Mouse (Mus musculus) embryonic facial prominence, embryonic 14.5 days (tissue): ENCODE results near the gene Gfy. TPM values are rescaled to one million over a fixed set of nuclear protein-coding genes. Genes with fewer than 3 reads are reported as not detected.
A peak's percentile ranks its signal among the peaks of the same experiment; 100 is the strongest.

Experiments
- ATAC-seq: fragments of 200-750 bp; cut with Nextera tagmentation; 2 replicates; pipeline ENCODE4 v1.8.0; 2017; ENCODE audit warnings: low read depth, moderate number of reproducible peaks, moderate TSS enrichment
- DNase-seq: peaks from one replicate; pipeline ENCODE4 v3.0.0-alpha.2; 2015; ENCODE audit warnings: low spot score
- H3K27ac ChIP-seq: fragments of 300-500 bp; sonication (generic); replicated peaks from 2 replicates; pipeline ENCODE4 v1.5.1; 2014; ENCODE audit warnings: low read depth, mild to moderate bottlenecking, low read length, moderate library complexity
- H3K27me3 ChIP-seq: fragments of 300-500 bp; sonication (generic); replicated peaks from 2 replicates; pipeline ENCODE4 v1.6.1; 2014; ENCODE audit warnings: low read length; ENCODE audit not compliant: control insufficient read depth, insufficient read depth
- H3K36me3 ChIP-seq: fragments of 300-500 bp; sonication (generic); 2 replicates; pipeline ENCODE4 v1.6.1; 2014; ENCODE audit warnings: low read length, mixed read lengths; ENCODE audit not compliant: control insufficient read depth, insufficient read depth
- H3K4me1 ChIP-seq: fragments of 300-500 bp; sonication (generic); 2 replicates; pipeline ENCODE4 v1.6.1; 2014; ENCODE audit warnings: antibody characterized with exemption, low read length; ENCODE audit not compliant: control insufficient read depth, insufficient read depth
- H3K4me2 ChIP-seq: fragments of 300-500 bp; sonication (generic); 2 replicates; pipeline ENCODE4 v1.6.1; 2014; ENCODE audit warnings: low read depth, mild to moderate bottlenecking, low read length, moderate library complexity, mixed read lengths
- H3K4me3 ChIP-seq: fragments of 300-500 bp; sonication (generic); 2 replicates; pipeline ENCODE4 v1.5.1; 2014; ENCODE audit warnings: low read depth, mild to moderate bottlenecking, low read length
- H3K9ac ChIP-seq: fragments of 300-500 bp; sonication (generic); 2 replicates; pipeline ENCODE4 v1.6.1; 2014; ENCODE audit warnings: low read depth, mild to moderate bottlenecking, low read length, moderate library complexity, mixed read lengths
- H3K9me3 ChIP-seq: fragments of 300-500 bp; sonication (generic); 2 replicates; pipeline ENCODE4 v1.6.1; 2016; ENCODE audit warnings: low read length; ENCODE audit not compliant: control insufficient read depth
- WGBS: fragments of 180-500 bp; shearing (Covaris S2); extraction: QIAGEN DNeasy Blood & Tissue Kit; methylation state at CpG from one replicate; pipeline ENCODE4 v1.1.7; 2014; 5-methylcytosine and 5-hydroxymethylcytosine counted together
- polyA plus RNA-seq: library from polyadenylated mRNA; unstranded; fragments of >200 nt; fragmentation: Nextera tagmentation; extraction: Ambion mirVana; gene quantifications from 2 replicates; pipeline ENCODE4 v1.2.1, GENCODE M21; 2014

Gfy gene
- polyA plus RNA-seq, 1 experiment from 2014 or later = 5.8 TPM

- Histone ChIP-seq H3K36me3 (no peaks in the 10 kb centered on the region), H3K27me3 (no peaks in the 10 kb centered on the region), H3K27ac (no peak within 1 kb of the TSS), H3K9ac (peak within 1 kb of the TSS; percentile 61), H3K4me1 (peaks cover 4% of the 10 kb centered on the region; the same call in 1 of the 2 replicates), H3K4me2 (peak within 1 kb of the TSS; percentile 59), H3K4me3 (peak within 1 kb of the TSS; percentile 44), H3K9me3 (no peaks in the 10 kb centered on the region)
- peak; percentile 92 for DNase-seq
- 3% methylated on average over 25 of the region's 29 CpGs for WGBS
- ATAC-seq = peak; percentile 93
Measured at GRCm38 (mm10) chr7:45135993-45136567, 43.3 kb downstream of the Gfy start, which contains the start of the genes Gm45713 and Flt3l. Gene Gm45713 (minus strand): TSS chr7:45136231. Gene Flt3l (minus strand): TSS chr7:45136432.

DNA sequence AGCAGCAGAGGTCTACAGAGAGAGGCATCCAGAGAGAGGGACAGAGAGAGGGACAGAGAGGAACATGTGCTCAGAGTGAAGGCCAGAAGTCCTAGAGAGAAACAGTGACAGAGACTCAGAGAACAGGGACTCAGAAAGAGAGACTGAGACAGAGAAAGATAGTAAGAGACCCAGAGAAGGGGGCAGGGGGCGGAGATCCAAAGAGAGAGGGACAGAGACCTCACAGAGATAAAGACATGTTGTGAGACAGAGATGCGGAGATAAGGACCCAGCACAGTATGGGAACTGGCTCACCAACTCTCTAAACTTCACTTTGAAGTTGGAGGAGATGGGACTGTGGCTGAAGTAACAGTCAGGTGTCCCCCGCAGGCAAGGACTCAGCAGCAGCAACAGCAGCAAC lies 44.0 kb downstream of the Gfy start:
- Histone ChIP-seq H3K27me3 (no peaks in the 10 kb centered on the region), H3K9me3 (no peaks in the 10 kb centered on the region), H3K4me3 (peak overlapping the region; percentile 44; the same call in 1 of the 2 replicates), H3K4me1 (peaks cover 4% of the 10 kb centered on the region; the same call in 1 of the 2 replicates), H3K4me2 (peak overlapping the region; percentile 59), H3K36me3 (no peaks in the 10 kb centered on the region), H3K27ac (no peak overlapping the region), H3K9ac (peak overlapping the region; percentile 61; the same call in 1 of the 2 replicates)
- no peak for ATAC-seq
- 75% methylated on average over 3 of the region's 3 CpGs for WGBS
- no peak for DNase-seq

- Histone ChIP-seq H3K27ac (no peak overlapping the region), H3K36me3 (no peaks in the 10 kb centered on the region), H3K27me3 (no peaks in the 10 kb centered on the region), H3K4me3 (no peak overlapping the region), H3K9me3 (no peaks in the 10 kb centered on the region), H3K4me1 (peaks cover 8% of the 10 kb centered on the region; the same call in 1 of the 2 replicates), H3K9ac (no peak overlapping the region), H3K4me2 (no peak overlapping the region)
- peak; percentile 44 for DNase-seq
- 10% methylated on average over 12 of the region's 12 CpGs for WGBS
- no peak for ATAC-seq
Measured at GRCm38 (mm10) chr7:45134544-45135026, 44.8 kb downstream of the Gfy start.

DNA sequence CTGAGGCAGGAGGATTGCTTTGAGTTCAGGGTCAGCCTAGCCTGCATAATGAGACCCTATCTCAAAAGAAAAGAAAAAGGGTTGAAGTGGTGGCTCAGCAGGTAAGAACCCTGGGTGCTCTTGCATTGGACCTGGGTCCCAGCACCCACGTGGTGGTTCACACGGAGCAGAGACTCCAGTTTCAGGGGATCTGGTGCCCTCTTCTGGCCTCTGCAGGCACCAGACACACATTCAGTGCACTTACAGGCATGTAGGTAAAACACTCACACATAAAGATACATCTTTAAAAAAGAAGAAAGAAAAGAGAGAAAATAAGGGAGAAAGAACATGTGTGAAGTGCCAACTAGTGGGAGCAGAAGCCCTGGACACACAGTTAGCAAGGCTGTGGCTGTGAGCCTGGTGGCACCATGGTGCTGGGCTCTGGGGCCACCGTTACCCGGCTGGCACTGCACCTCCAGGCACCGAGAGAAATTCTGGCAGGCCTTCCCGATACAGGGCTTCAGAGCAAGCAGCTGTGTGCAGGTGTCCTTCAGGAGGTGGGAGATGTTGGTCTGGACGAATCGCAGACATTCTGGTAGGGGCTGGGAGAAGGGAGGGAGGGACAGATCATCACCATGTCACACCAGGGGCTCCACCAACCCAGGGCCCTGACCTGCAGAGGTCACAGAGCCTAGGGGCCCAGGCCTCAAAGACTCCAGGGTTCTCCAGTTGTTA lies 45.8 kb downstream of the Gfy start:
- no peaks in the 10 kb centered on the region for H3K9me3 ChIP-seq
- H3K27me3 ChIP-seq = no peaks in the 10 kb centered on the region
- H3K4me1 ChIP-seq = peaks cover 9% of the 10 kb centered on the region; the same call in 1 of the 2 replicates
- H3K27ac ChIP-seq = no peak overlapping the region
- no peaks in the 10 kb centered on the region for H3K36me3 ChIP-seq
- DNase-seq = no peak
- H3K9ac ChIP-seq = no peak overlapping the region
- H3K4me2 ChIP-seq = no peak overlapping the region
- H3K4me3 ChIP-seq = no peak overlapping the region
- 73% methylated on average over 8 of the region's 8 CpGs for WGBS
- no peak for ATAC-seq

- Histone ChIP-seq H3K4me1 (peaks cover 14% of the 10 kb centered on the region), H3K4me2 (no peak overlapping the region), H3K4me3 (no peak overlapping the region), H3K27ac (no peak overlapping the region), H3K36me3 (peaks cover 8% of the 10 kb centered on the region), H3K9ac (no peak overlapping the region), H3K9me3 (no peaks in the 10 kb centered on the region), H3K27me3 (no peaks in the 10 kb centered on the region)
- 77% methylated on average over 9 of the region's 11 CpGs for WGBS
- ATAC-seq (no peak), DNase-seq (no peak)
Measured at GRCm38 (mm10) chr7:45131850-45132249, 47.5 kb downstream of the Gfy start.

DNA sequence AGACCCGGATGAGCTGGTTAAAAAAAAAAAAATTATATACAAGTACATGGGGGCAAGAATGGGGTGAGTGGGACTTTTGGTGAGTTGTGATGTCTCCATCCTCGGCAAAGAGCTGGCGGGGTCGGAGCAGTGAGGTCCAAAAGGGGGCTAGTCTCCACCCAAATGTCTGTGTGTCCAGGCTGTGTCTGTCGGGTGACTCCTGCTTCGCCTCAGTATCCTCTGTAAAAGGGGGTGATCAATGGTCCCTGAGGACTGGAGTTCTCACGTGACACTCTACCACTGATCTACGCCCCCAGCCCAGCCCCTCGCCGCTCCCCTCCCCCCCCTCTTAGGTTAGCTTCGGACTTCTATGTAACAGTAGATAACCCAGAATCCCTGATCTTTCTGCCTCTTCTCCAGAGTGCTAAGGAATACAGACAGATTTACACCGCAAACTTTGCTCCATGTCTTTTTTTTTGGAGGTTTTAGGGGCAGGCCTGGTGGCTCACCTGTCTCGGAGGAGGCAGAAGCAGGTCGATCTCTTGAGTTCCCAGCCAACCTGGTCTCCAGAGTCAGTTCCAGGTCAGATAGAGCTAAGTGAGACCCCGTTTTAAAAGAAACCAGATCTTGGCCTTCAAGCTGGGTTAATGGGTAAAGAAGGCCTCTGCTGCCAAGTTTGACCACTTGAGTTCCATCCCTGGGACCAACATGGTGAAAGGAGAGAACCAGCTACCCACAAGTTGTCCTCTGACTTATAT lies 49.4 kb downstream of the Gfy start:
- Histone ChIP-seq H3K4me1 (peaks cover 14% of the 10 kb centered on the region), H3K27ac (peak overlapping the region; percentile 89), H3K4me2 (peak overlapping the region; percentile 61), H3K9ac (peak overlapping the region; percentile 68), H3K27me3 (no peaks in the 10 kb centered on the region), H3K36me3 (peaks cover 27% of the 10 kb centered on the region), H3K4me3 (peak overlapping the region; percentile 48), H3K9me3 (no peaks in the 10 kb centered on the region)
- ATAC-seq = no peak
- 54% methylated on average over 15 of the region's 15 CpGs for WGBS
- no peak for DNase-seq

DNA sequence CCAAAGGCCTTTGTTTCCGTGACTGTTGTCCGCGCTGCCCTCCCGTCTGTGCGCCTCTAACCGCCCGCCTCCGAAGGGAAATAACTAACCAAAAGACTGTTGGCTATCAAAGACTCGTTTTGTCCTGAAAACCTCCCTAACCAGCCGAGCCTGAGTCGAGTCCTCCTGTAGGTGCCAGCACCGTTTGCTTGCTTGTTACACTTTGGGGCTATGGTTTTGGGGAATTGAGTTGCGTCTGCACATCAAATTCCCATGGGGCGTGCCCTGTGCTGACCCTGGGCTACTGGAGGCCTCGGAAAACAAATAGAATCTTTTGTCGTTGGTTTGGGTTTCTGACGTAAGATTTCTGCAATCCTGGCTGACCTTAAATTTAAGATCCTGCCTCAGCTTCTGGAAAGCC lies 50.1 kb downstream of the Gfy start:
- Histone ChIP-seq H3K4me3 (peak overlapping the region; percentile 48), H3K27ac (peak overlapping the region; percentile 89), H3K4me1 (peaks cover 18% of the 10 kb centered on the region), H3K27me3 (no peaks in the 10 kb centered on the region), H3K4me2 (peak overlapping the region; percentile 61), H3K9me3 (no peaks in the 10 kb centered on the region), H3K9ac (peak overlapping the region; percentile 68), H3K36me3 (peaks cover 31% of the 10 kb centered on the region)
- no peak for DNase-seq
- WGBS = 2% methylated on average over 15 of the region's 17 CpGs
- ATAC-seq = no peak; the same call in 1 of the 2 replicates

DNA sequence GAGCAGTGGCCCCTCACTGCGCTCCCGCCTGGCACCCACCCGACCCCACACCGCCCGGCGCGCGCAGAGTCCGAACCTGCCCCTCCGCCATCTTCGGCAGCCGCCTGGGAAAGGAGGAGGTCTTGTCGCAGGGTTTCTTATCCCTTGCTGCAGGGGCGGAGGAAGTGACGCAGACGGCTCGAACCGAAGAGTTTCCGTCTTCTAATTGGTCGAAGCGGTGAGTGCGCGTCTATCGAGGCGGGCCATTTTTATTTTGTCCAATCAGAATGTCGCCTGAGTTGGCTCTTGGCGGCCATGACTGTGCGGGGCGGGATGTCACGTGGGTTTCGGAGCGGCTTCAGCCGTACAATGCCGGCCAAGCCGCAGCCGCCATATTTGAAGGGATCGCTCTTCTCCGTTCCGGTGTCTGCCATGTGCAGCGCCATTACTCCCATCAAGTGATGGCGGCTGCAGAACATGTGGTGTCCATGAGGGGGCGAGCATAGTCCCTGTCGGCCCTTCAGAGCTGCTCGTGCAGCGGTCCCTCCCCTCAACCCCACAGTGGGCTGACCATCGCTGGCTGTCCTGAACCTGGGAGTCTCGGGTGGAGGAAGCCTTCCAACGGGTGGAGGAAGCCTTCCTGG lies 50.6 kb downstream of the Gfy start, which contains the start of gene Rpl13a:
Gene Rpl13a, minus strand, starts transcription at position 138 of the 623 bp plus-strand sequence.
- H3K27ac ChIP-seq = peak within 1 kb of the TSS; percentile 92
- peak within 1 kb of the TSS; percentile 99 for H3K9ac ChIP-seq
- WGBS = 1% methylated on average over 40 of the region's 48 CpGs
- peak within 1 kb of the TSS; percentile 70 for H3K4me3 ChIP-seq
- DNase-seq (peak; percentile 100), ATAC-seq (peak; percentile 95)
- no peaks in the 10 kb centered on the region for H3K9me3 ChIP-seq
- H3K36me3 ChIP-seq = peaks cover 31% of the 10 kb centered on the region
- peaks cover 18% of the 10 kb centered on the region for H3K4me1 ChIP-seq
- peak within 1 kb of the TSS; percentile 95 for H3K4me2 ChIP-seq
- no peaks in the 10 kb centered on the region for H3K27me3 ChIP-seq
